Mouse (Mus musculus): ENCODE measurements at regions not wholly inside any gene's neighbourhood (a gene's known extent, or its start where the extent isn't known, plus 50 kb on each side); places are given as distances from the start of the nearest gene placed in this dataset.

DNA sequence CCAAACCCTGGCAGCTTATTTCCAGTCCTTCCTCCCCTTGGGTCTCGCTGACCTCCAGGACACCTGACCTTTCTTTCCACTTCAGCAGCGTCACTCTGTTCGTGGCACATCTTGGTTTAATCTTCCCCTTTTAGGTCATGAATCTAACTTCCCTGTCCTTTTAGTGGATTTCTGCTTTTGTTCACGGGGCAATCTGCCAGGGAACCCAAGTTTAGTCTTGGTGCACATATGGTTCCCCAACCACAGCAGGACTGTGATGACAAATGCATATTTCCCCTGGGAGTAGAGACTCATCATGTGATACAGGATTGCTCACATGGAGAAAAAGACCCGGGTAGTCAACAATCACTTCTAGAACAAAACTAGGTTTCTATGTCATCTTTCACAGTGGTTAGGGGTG lies 141.0 kb upstream of the Pik3r1 start:
- no peak for TF ChIP-seq CTCF (IDR thresholded peaks at IDR 0.05; ENCODE audit: borderline replicate concordance, control insufficient read depth, extremely low read depth, insufficient read depth, low read length, poor library complexity)
- TF ChIP-seq POLR2A (IDR thresholded peaks at IDR 0.05; ENCODE audit: control insufficient read depth, extremely low read depth, insufficient read depth, low read length, poor library complexity) = no peak
